Mouse (Mus musculus) gastrocnemius, postnatal 4 days (tissue): ENCODE data around the gene Smdt1. TPM values are rescaled to one million over a fixed set of nuclear protein-coding genes. Genes with fewer than 3 reads are reported as not detected.
"Not testable (repeated sequence)": the region's sequence is repeated elsewhere in the genome, so short reads cannot be mapped to it uniquely, and the experiment has no call there.

ENCODE experiments used
- DNase-seq, 2 experiments: peaks; one replicate each; pipeline ENCODE4 v3.0.0; 2021 to 2022; ENCODE audit warnings: low spot score in 2 of 2, mixed read lengths in 2 of 2
- total RNA-seq, 2 experiments: library from RNA; stranded (reverse); gene quantifications; 2 replicates each; pipeline ENCODE4 v1.2.3; 2021

Gene Smdt1
- total RNA-seq, 2 experiments from 2014 or later: 135 to 144 TPM

GRCm38 (mm10) chr15:82368146-82368545 is 29.4 kb downstream of the Smdt1 start:
- no peak for DNase-seq

GRCm38 (mm10) chr15:82368851-82369250 is 30.1 kb downstream of the Smdt1 start:
- peak in 1 of 2 experiments; percentile 2 for DNase-seq

GRCm38 (mm10) chr15:82372446-82372845 is 33.7 kb downstream of the Smdt1 start:
- no peak for DNase-seq

- peak in 1 of 2 experiments; percentile 13 for DNase-seq
These were observed 34.2 kb downstream of the Smdt1 start for GRCm38 (mm10) chr15:82372991-82373390.

GRCm38 (mm10) chr15:82374437-82374836 is 35.7 kb downstream of the Smdt1 start:
- no peak for DNase-seq

- DNase-seq: no peak
These were observed 37.1 kb downstream of the Smdt1 start for GRCm38 (mm10) chr15:82375855-82376254.

- DNase-seq: peak; percentile 28 to 76
These were observed 37.8 kb downstream of the Smdt1 start for GRCm38 (mm10) chr15:82376393-82377138.

- DNase-seq: no peak
These were observed 38.9 kb downstream of the Smdt1 start for GRCm38 (mm10) chr15:82377701-82378100.

- DNase-seq: no peak
These were observed 39.8 kb downstream of the Smdt1 start for GRCm38 (mm10) chr15:82378261-82379180.

GRCm38 (mm10) chr15:82379511-82379870 is 40.7 kb downstream of the Smdt1 start:
- DNase-seq: no peak

- peak in 1 of 2 experiments; percentile 62 for DNase-seq
These were observed 41.3 kb downstream of the Smdt1 start, which contains the start of gene Cyp2d22 for GRCm38 (mm10) chr15:82379871-82380713. Cyp2d22 (minus strand) TSS chr15:82380260.

GRCm38 (mm10) chr15:82380714-82381062 is 41.9 kb downstream of the Smdt1 start:
- DNase-seq: no peak

GRCm38 (mm10) chr15:82382441-82382840 is 43.7 kb downstream of the Smdt1 start:
- no peak for DNase-seq

GRCm38 (mm10) chr15:82385729-82386128 is 47.0 kb downstream of the Smdt1 start:
- no peak for DNase-seq

GRCm38 (mm10) chr15:82389916-82390315 is 51.2 kb downstream of the Smdt1 start:
- peak in 1 of 2 experiments; percentile 1 for DNase-seq

GRCm38 (mm10) chr15:82393922-82394321 is 55.2 kb downstream of the Smdt1 start, which contains the start of gene Cyp2d11:
Cyp2d11 (minus strand) TSS chr15:82394022.
- not testable (repeated sequence) for DNase-seq

- DNase-seq: not testable (repeated sequence)
These were observed 57.2 kb downstream of the Smdt1 start for GRCm38 (mm10) chr15:82395955-82396354.
